In genomic region chr3:157867836-157868235, GRCm38 (mm10) we compare ENCODE assay signal across 16 mouse cellular contexts.
"Had no signal": no experiment of that assay in that cellular context is flagged by ENCODE, and none has a peak within 500 bp of the region (broad histone marks: within the 10 kb centered on the region; RNA-seq: fewer than 3 reads in every experiment).

No protein-coding gene starts in this region.

- H3K27me3 ChIP-seq: neural tube, embryonic 12.5 days; neural tube, embryonic 13.5 days; neural tube, embryonic 15.5 days; stomach, embryonic 15.5 days had no signal

- H3K27ac ChIP-seq: neural tube, embryonic 12.5 days; neural tube, embryonic 13.5 days; neural tube, embryonic 15.5 days; stomach, embryonic 15.5 days had no signal

- H3K4me3 ChIP-seq: neural tube, embryonic 12.5 days; neural tube, embryonic 13.5 days; neural tube, embryonic 15.5 days; stomach, embryonic 15.5 days had no signal

- H3K4me2 ChIP-seq: neural tube, embryonic 12.5 days; neural tube, embryonic 13.5 days; neural tube, embryonic 15.5 days; stomach, embryonic 15.5 days had no signal

- H3K9me3 ChIP-seq: neural tube, embryonic 12.5 days; neural tube, embryonic 13.5 days; neural tube, embryonic 15.5 days; stomach, embryonic 15.5 days had no signal

- H3K9ac ChIP-seq: neural tube, embryonic 12.5 days; neural tube, embryonic 13.5 days; neural tube, embryonic 15.5 days; stomach, embryonic 15.5 days had no signal

- H3K4me1 ChIP-seq: neural tube, embryonic 12.5 days; neural tube, embryonic 13.5 days; neural tube, embryonic 15.5 days; stomach, embryonic 15.5 days had no signal

- DNase-seq: retina, postnatal 1 day; right cerebral cortex, adult 18-20 months; right cerebral cortex, postnatal 14 days; right cerebral cortex, postnatal 25 days; right cerebral cortex, postnatal 4 days; spleen, adult 18-20 months; thymus, adult 18-20 months; thymus, adult 2 months; thymus, postnatal 14 days; thymus, postnatal 25 days; thymus, postnatal 36 days; thymus, postnatal 4 days had no signal

- H3K36me3 ChIP-seq: neural tube, embryonic 12.5 days; neural tube, embryonic 13.5 days; neural tube, embryonic 15.5 days; stomach, embryonic 15.5 days had no signal
